Mouse (Mus musculus) adrenal gland, adult 8-10 months (tissue): ENCODE data around the gene Neo1. TPM values are rescaled to one million over a fixed set of nuclear protein-coding genes. Genes with fewer than 3 reads are reported as not detected.
"Not testable (repeated sequence)": the region's sequence is repeated elsewhere in the genome, so short reads cannot be mapped to it uniquely, and the experiment has no call there.

Source experiments
- DNase-seq: peaks from one replicate; pipeline ENCODE4 v3.0.0; 2022
- total RNA-seq, 4 experiments: library from RNA; stranded (reverse); gene quantifications; 2 replicates each; pipeline ENCODE4 v1.2.4; 2022

The Neo1 gene
- total RNA-seq, 4 experiments from 2014 or later: 50.5 to 118 (median 83.2) TPM

DNA sequence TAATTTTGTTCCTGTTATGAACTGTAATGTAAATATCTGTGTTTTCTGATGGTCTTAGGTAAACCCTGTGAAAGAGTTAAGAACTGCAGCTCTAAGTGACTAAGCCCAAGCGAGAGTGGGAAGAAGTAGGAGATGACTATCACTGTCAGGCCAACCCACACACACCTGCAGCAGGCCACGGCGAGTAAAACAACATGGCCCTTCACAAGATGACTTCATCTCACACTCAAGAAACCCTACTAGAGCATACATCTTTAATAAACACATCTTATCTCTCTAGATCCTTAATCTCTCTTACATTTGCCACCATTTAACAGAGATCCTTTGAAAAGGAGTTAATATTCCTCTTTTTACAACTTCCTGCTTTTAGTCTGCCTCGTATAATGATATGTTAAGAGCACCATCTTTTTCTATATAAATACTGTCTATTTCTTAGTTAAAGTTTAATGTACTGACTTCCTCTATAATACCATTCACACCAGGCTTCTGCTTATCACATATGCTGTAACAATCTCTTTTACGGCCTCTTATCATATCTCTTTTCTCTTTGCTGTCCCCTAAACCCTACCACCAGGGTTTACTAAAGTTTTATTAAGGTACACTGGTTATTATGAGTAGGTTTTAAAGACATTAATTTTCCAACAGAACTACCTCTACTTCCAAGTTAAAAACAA lies 46.8 kb downstream of the Neo1 start:
- no peak for DNase-seq

- no peak for DNase-seq
Observed at GRCm38 (mm10) chr9:58979034-58979433, 57.2 kb downstream of the Neo1 start.

DNA sequence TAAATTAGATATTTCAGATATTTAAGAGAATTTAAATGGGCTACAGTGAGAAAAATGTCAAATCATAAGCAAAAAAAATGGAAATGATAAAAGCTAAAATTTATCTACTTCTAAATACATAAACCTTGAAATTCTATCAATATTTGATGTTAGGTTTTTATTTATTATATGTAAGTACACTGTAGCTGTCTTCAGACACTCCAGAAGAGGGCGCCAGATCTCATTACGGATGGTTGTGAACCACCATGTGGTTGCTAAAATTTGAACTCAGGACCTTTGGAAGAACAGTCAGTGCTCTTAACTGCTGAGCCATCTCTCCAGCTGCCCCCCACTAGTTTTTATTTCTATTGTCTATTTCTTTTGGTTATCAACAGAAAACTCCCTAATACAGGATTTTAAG lies 65.1 kb downstream of the Neo1 start:
- not testable (repeated sequence) for DNase-seq

GRCm38 (mm10) chr9:58967371-58967770 lies 68.9 kb downstream of the Neo1 start:
- DNase-seq: no peak

DNA sequence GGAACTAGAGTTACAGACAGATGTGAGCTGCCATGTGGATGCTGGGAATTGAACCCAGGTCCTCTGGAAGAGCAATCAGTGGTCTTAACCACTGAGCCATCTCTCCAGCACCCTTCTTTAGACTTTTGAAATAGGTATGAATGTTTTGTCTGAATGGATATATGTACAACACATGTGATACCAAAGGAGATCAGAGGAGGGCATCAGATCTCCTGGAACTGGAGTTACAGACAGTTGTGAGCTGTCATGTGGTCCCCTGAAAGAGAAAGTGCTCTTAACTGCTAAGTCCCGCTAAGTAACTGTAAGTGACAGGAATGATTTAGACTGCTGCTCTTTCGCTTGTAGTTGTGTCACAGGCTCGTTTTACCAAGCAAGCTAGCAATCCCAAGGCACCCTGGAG lies 80.7 kb downstream of the Neo1 start:
- DNase-seq: no peak

GRCm38 (mm10) chr9:58945910-58946309 lies 90.3 kb downstream of the Neo1 start:
- DNase-seq: not testable (repeated sequence)

DNA sequence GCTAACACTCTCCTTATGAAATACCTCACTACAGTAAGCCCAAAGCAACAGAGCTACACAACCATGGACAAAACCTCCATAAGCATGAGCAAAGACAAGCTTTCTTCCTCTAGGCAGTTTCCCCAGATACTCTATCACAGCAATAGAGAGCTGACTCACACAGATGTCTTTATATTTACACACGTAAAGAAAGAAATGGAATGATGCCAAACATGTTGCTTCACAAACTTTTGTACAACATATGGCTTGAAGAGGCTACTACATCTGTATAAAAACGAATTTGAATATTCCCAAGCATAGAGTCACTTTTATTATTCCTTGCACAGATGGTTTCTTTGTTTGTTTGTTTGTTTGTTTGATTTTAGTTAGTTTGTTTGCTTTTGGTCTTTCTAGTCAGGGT lies 101.5 kb downstream of the Neo1 start:
- no peak for DNase-seq

DNA sequence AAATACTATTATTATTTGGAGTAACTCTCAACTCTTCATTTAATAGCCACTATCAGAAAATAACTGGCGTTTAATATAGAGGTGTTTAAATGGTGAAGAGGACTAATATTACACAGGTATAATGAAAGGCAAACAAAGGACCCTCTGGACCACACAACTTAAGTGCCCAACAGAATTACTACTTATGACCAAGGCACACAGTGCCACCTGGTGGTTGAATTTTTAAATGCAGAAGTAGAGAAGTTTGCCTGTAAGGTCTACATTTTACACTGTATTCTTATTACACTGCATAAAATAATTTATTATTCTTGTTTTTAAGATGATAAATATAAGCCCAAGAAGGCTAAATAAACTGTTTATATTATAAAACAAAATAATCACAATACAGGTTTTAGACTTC lies 108.1 kb downstream of the Neo1 start:
- no peak for DNase-seq

DNA sequence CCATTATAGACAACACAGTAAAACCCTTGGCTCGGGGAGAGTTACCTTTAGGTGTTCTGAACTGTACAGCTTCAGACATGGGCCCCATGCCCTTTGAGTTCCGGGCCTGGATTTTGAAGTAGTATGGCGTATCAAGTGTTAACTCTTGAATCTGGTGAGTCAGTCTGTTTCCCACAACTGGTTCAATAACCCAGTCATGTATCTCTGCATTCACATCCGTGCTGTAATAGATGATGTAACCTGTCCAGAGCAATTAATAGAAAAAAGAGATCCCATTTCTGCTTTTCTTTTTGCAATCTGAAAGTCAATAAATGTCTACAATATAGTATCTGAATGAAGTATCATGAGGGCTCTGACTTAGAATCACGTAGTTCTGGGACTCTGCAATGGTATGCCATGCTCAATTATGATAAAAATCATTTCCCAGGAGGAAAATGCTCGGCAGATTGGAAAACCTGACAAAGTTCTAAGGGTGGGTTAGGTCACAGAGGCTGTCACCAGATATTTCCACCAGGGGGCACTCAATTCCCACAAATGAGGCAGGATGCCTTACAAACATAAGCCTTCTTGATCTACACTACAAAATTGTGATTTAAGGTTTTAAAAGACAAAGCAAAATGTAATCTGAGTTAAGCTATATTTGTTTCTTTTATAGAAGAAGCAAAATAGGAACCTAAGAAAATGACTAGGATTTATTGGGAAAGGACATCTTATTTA lies 133.2 kb downstream of the Neo1 start:
- peak; percentile 9 for DNase-seq

GRCm38 (mm10) chr9:58899602-58900001 lies 136.6 kb downstream of the Neo1 start:
- DNase-seq: no peak

GRCm38 (mm10) chr9:58891840-58892640 lies 144.2 kb downstream of the Neo1 start:
- DNase-seq: no peak

- no peak for DNase-seq
Observed at GRCm38 (mm10) chr9:58890893-58891292, 145.3 kb downstream of the Neo1 start.

DNA sequence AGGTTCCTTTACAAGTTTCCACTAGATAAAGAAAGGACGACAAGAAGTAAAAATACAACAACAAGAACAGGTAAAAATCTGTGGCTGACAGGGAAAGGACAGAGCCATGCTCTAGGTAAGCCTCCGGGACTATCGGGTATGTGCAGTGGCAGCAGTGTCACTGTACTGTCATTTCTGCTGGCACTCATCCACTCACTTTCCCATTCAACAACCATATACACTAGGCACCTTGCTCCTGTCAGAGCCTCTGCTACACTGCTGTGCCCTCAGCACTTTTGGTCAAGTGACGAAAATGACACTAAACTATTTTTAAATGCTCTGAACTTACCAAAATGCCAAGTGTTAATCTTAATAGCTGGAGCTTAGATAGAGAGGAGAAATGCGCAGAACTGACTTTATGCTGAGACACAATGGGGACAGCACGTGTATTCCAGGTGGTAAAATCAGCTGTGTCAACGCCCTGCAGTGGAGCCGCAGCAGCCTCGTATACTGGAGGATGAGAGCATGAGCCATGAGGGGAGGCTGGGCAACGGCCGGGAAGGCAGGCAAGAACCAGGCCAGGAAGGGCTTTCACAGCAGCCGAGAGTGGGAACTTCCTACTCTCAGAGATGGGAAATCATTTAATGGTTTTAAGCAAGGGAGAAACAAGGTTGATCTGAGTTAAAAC lies 146.3 kb downstream of the Neo1 start:
- no peak for DNase-seq

DNA sequence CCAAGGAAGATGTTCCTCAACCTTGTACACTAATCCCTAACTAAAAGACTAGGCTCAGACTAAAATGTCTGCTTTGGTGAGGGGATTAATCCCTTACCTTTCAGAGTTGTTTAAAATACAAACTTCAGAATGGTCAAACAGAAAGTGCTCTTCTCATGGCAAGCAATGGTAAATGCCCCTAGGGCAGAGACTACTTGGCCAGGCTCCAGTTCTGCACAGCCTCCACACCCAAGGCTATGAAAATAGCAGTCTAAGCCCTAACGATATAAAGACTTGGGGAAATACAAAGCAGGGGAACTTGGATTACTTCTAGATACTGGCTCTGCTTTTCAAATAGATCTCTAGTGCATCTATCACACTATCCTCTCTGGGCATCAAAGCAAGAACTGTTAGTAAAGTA lies 153.6 kb downstream of the Neo1 start:
- DNase-seq: no peak

GRCm38 (mm10) chr9:58879836-58880235 lies 156.4 kb downstream of the Neo1 start:
- DNase-seq: no peak

DNA sequence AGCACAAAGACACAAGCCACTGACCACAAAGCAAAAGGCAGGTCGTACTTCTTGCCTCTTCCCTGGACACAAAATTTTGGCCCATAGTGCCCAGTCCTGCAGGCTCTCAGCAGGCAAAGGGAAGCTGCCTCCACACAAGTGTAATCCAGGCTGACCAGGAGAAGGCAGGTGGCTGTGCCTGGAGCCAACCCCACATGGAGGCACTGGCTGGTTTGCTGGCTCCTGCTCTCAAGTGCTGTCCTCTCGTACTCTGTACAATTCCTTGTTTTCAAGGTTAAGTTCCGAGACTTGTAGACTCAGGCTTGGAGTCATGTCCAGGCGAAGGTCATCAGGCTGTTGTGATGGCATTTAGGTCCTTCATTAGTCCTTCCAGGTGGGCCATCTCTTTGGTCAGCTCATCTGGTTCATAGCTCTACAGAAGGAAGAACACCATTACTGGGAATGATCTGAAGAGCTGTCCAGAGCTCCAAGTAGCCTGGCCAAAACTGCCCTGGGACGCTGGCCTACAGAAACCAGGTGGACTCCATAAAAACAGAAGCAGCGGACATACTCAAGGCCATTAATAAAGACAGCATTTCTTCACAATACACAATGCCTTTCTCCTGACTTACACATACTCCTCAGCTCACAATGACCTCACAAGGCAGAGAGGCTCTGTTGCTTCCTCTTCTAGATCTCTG lies 159.2 kb downstream of the Neo1 start:
- no peak for DNase-seq

DNA sequence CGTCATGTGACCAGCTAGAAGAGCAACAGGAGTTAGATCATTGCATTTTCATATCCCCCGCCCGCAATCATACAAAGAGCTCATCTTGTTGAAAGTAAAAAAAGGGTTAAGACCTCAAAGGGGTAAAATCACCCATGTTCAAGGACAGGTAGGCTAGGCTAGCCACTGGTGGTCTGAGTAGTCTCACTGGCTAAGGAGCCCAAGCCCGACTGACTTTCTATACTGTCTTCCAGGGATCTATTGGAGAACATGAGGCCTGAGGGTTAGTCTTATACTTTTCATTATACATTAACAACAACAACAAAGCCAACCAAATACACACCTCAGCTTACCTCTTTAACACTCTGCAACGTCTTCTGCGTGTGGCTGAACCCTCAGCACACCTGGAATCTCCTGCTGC lies 160.8 kb downstream of the Neo1 start:
- DNase-seq: no peak

- no peak for DNase-seq
Observed at GRCm38 (mm10) chr9:58874354-58874753, 161.9 kb downstream of the Neo1 start.

GRCm38 (mm10) chr9:58873541-58874324 lies 162.5 kb downstream of the Neo1 start:
- peak; percentile 35 for DNase-seq

DNA sequence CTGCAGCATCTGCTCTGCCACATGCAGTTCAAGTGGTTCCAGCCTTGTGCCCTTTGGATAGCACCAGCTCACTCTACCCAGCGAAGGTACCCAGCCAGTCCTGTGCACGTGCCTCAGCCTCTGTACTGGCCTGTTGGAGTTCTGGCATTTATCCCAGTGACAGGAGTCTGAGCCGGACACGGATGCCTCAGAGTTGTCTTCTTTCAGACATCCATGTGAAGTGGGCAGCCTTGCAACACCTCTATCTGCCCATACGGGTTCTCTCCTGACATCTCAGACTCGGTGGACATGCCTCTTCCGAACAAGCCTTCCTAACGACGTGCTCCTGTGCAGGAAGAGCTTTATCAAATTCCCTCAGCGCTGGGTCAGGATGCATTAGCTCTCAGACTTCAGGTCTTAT lies 165.1 kb downstream of the Neo1 start:
- DNase-seq: no peak

DNA sequence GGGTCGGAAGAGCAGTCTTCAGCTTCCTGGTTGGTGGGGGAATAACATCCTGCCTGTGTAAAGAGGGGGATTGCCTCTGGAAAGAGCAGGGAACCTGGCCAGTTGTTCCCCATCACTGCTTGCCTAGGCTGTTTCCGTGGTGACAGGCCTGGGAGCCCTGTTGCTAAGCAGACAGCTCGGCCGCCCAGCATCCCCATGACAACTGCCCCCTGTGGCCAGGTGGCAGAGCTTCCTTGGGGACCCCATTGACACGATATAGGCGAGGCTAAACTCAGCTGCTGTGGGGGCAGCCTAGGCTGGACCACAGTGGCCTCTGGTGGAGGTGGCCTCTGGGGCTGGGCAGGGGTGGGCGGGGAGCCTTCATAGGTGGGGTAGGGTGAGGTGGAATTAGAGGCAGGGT lies 172.4 kb downstream of the Neo1 start:
- DNase-seq: no peak
